Mouse (Mus musculus): ENCODE data around the gene Gm45713.
"Not testable (repeated sequence)": the region's sequence is repeated elsewhere in the genome, so short reads cannot be mapped to it uniquely, and the experiment has no call there.

Gene Gm45713

DNA sequence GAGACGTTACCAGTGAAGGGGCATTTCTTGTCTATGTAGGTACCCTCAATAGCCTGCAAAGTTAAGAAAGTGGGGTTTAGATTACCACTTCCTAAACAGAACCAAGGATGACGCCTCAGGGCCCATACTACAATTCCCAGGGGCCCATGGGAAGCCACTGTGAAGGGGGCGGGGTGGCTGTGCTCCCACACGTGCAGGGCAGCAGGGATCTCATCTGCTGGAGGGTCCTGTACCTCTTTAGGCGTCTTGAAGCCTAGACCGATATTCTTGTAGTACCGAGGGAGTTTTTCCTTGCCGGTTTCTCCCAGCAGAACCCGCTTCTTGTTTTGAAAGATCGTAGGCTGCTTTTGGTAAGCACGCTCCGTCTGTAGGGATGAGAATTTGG lies 12.9 kb downstream of the Gm45713 start:
- DNase-seq (ENCODE audit: low spot score): no peak

DNA sequence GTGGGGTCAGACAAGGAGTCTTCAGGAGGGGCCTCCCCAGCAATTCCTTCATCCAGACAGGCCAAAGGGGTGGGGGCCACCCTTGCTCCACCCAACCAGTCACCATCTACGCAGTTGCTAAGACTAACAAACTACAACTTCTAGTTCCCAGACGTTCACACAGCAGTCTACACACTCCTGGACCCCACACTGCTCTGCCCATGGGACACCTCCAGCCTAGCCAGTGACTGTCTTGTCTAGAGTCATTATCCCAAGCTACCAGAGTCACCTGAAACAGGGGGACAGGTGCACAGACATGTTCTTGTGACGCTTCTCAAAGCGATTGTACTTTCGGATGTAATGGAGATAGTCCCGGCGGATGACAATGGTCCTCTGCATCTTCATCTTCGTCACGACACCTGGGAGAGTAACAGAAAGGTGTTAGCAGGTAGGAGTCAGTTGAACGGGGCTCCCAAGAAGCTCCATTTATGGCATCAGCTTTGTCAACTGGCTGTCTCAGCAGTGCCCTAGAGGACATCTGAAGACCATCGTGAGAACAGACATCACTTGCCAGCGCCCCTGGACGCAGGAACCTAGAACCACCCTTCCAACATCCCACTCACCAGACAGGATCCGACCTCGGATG lies 13.4 kb downstream of the Gm45713 start:
- DNase-seq (ENCODE audit: low spot score): no peak

GRCm38 (mm10) chr7:45121966-45122365 lies 14.1 kb downstream of the Gm45713 start:
- DNase-seq (ENCODE audit: low spot score): no peak

- DNase-seq (ENCODE audit: low spot score): no peak
These were observed 14.6 kb downstream of the Gm45713 start for GRCm38 (mm10) chr7:45121404-45121803.

DNA sequence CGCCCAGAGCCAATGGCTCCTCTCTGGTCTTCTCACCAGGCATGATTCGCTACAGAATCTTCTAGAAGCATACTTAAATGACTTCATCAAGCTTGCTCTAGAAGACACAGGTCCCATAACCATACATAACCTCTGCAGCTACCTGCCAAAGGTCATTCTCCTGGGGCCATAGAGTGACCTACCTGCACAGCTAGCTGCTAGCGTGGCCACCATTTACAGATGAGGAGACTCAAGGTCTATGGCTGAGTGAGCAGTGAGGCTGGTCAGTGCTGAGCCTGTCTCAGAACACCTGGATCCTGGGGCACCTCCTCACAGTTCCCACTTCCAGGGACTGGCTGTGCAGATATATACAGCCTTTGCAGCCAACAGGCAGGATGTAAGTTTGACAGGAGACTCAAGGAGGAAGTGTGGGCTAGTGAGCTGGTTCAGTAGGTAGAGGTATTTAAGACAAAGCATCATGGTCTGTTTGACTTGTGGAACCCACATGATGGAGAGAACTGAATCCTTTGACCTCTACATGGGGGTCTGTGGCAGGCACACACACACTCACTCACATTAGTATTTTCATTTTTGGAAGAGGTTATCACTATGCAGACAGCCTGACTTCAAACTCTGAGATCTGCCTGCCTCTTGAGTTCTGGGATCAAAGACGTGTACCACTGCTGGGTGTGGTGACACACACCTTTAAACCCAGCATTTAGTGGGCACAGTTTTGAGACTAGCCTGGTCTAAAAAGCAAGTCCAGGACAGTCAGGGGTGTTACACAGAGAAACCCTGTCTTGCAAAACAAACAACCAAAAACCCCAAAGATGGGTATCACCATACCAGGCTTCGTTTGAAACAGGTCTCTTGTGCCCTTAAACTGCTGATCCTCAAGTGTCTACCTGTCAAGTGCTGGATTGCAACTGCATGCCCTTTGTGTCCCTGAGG lies 16.0 kb downstream of the Gm45713 start:
- DNase-seq (ENCODE audit: low spot score): no peak

DNA sequence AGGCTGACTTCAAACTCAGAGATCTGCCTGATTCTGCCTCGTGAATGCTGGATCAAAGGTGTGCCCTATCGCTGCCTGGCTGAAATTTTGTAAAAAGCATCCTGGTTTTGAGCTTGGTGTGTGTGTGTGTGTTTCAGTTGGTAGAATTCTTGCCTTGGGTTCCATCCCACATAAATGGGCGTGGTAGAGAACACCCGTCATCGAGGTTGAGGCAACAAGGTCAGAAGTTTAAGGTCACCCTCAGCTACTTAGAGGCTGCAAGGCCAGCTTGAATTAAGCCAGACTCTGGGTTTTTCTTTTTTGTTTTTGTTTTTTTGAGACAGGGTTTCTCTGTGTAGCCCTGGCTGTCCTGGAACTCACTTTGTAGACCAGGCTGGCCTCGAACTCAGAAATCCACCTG lies 17.7 kb downstream of the Gm45713 start:
- no peak for DNase-seq (ENCODE audit: low spot score)

DNA sequence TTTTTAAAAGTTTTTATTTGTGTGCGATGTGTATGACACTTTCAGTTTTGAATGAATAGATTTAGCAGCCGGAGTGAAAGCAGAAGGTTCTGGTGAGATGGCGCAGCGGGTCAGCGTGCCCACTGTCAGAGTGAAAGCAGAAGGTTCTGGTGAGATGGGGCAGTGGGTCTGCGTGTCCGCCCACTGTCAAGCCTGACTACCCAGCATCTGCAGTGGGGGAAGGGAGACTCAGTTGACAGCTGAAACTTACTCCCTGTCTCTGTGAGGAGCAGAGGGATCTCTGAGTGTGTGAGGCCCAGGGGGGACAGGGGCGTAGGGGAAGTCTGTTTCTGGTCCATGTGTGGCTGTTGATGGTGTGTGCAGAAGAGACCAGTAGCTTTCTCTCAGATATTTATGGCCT lies 18.5 kb downstream of the Gm45713 start:
- DNase-seq (ENCODE audit: low spot score): no peak

DNA sequence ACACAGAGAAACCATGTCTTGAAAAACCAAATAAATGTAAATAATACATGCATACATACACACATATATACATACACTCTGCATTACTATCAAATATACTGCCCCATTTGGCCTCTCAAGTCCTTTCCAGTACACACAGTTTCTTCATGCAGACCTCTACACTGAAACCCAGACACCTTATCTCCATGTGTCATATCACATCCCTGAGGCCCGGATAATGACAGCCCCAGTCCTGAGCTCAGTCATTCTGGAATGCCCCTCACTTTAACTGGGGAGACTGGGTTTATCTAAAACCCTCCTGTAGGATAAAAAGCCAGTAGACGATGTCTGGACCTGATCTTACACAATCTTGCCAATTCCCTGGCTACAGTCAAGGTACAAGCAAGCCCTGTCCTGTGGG lies 22.6 kb downstream of the Gm45713 start:
- no peak for DNase-seq (ENCODE audit: low spot score)

- no peak for DNase-seq (ENCODE audit: low spot score)
These were observed 23.5 kb downstream of the Gm45713 start for GRCm38 (mm10) chr7:45112529-45112928.

DNA sequence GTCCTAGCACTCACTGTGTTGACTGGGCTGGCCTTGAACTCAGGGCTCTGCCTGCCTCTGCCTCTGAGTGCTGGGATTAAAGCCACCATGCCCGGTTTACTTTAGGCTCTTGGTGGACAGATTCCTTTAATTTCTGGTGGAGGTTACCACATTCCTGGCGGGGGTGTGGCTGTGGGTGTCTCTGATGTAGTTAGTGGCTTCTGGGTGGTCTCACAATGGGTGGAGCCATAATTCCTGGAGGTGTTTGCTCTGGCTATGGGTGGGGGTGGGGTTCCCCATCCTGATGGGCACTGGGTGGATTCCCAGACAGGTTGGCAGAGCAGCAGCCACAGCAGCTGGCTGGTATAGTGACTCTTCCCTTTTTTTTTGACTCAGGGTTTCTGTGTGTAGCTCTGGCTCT lies 24.1 kb downstream of the Gm45713 start:
- DNase-seq (ENCODE audit: low spot score): no peak

- not testable (repeated sequence) for DNase-seq (ENCODE audit: low spot score)
These were observed 25.9 kb downstream of the Gm45713 start for GRCm38 (mm10) chr7:45110089-45110488.

DNA sequence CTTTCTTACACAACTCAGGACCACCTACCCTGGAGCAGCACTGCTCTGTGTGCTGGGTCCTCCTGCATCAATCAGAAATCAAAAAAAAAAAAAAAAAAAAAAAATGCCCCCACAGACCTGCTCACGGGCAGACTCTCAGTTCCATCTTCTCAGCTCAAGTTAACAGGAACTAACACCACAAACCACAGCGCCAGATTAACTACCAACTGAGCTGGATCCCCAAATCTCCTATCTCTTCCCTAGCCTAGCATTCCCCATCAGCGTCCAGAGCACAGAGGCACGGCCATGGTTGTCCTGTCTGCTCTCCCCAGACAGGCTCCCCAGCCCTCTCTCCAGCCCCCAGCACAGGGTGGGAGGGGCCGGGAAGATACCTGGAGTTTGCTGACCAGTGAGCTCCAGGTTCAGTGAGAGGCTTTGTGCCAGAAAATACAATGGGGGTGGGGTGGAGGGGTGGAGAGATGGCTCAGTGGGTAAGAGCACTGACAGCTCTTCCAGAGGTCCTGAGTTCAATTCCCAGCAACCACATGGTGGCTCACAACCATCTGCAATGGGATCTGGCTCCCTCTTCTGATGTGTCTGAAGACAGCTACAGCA lies 28.9 kb downstream of the Gm45713 start:
- DNase-seq (ENCODE audit: low spot score): no peak

DNA sequence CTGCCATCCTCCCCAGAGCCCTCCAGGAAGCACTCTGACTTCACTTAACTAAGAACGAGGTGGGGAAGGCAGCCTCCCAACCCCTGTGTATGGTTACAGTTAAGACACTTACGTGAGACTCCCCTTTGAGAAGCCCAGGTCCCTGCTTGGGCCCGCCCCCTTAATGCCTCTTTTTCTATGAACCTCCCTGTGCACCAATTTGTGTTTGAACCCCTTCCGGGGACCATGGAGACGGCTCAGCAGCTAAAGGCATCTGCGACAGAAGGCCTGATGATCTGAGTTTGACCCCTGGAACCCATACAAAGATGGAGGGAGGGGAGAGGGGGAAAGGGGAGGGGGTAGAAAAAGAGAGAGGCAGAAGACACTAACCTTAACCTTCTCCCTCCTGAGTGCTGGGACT lies 29.6 kb downstream of the Gm45713 start:
- DNase-seq (ENCODE audit: low spot score): no peak

DNA sequence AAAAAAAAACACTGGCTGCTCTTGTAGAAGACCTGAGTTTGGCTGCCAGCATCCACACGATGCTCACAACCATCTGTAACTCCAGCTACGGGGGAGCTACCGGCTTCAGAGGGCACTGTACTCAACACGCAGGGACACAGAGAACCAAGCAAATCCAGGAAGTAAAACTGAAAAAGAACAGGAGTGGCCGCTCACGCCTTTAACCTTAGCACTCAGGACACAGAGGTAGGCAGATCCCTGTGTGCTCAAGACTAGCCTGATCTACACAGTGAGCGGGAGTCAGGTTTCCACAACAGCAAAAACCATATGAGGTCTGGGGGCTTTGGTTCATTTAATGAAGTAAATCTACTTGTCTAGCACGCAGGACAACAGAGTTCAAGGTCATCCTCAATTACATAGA lies 30.5 kb downstream of the Gm45713 start:
- DNase-seq (ENCODE audit: low spot score): no peak

- no peak for DNase-seq (ENCODE audit: low spot score)
These were observed 31.1 kb downstream of the Gm45713 start for GRCm38 (mm10) chr7:45104941-45105340.

DNA sequence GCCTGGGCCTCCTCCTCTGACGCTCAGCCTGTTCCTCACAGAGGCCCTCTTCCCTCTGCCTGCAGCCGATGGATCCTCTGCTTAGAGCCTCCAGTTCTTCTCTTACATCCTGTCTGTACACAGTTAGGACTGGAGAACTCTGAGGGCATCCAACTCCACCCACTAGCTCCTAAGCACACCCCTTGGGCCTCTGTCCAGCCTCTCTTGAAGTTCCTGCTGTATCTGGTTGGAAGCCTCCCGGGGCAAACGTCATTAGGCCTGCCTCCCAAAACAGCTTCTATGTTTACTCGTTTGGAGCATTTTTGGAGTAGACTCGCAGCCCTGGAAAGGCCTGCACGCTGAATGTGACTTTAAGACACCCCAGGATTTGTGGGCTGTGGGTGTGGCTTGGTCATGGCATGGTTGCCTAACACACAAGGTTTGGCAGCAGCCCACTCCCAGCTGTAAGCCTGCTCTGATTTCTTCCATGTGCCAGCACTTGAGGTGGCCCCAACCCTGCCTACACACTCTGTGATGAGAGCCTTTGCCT lies 32.3 kb downstream of the Gm45713 start, which contains the start of gene Fcgrt:
Gene Fcgrt (minus strand): TSS at position 200 of the 529 bp plus-strand sequence.
- DNase-seq (ENCODE audit: low spot score): peak; percentile 66

DNA sequence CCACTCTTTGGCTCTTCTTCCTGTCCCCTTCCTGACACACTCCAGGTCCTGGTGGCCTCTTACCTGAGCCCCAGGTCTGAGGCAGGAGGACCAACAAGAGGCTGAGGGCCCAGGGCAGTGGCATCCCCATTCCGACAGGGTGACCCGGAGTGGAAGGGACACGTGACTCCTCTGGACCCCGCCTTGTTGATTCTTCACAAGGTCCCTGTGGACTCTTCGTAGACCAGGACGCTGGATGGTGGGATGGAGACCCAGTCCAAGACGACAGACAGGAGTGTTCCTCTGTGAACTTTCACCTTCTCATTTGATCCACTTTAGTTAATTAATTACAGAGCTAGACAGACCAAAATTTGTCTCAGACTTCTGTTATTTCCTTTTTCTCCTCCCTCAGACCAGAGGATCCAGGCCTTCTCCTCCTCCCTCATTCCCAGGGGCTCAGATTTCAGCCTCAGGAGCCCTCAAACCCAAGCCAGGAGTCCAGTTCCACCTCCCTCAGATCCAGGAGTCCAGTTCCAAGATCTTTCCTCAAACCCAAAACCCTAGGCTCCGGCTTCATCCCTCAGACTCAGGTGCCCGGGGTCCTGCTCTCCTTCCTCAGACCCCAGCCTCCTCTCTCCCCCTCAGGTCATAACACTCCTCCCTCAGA lies 33.0 kb downstream of the Gm45713 start:
- DNase-seq (ENCODE audit: low spot score): no peak

DNA sequence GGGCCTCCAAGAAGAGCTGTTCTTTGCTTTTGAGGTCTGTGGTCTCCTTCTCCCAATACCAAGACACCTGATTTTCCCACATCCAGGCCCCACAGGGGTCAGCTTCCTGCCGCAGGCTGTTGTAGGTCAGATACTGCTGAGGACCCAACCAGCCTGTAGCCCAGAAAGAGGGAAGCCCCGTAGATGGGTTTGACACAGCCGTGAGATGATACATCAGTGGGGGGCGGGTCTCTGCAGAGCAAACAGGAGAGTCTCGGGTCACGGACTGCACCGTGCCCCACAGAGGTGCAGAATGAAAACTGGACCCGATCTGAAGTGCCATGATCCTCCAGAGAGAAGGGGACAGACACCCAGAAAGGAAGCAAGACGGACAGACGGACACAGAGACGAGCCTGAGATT lies 33.6 kb downstream of the Gm45713 start:
- DNase-seq (ENCODE audit: low spot score): no peak

- DNase-seq (ENCODE audit: low spot score): no peak
These were observed 36.0 kb downstream of the Gm45713 start for GRCm38 (mm10) chr7:45100046-45100445.

DNA sequence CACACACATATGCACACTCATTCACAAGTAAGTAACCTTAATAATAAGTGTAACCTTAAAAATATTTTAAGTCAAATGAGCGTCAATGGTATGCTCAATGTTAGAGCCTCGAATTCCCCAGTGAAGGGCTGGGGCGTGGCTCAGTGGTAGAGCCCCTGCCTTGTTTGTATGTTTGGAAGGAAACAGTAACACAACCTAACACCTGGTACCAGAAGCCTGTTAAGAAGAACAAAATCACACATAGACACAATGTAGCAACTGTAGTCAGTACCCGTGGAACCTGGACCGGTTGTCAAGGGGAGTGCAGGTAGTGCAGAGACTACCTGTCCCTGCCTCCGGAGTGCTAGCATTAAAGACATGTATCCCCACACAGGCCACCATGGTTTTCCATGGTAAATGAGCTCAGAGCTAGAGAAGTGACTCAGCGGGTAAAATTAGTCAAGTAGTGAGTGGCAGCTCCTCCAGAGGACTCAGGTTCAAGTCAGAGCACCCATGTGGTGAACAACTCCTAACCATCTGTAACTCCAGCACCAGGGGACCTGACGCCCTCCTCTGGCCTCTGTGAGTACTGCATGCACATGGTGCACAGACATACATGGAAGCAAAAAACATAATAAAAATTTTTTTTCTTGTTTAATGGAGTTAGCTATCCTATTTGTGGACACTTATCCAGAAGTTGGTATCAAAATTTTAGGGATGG lies 37.3 kb downstream of the Gm45713 start:
- no peak for DNase-seq (ENCODE audit: low spot score)

- DNase-seq (ENCODE audit: low spot score): no peak
These were observed 38.6 kb downstream of the Gm45713 start for GRCm38 (mm10) chr7:45097479-45097878.

DNA sequence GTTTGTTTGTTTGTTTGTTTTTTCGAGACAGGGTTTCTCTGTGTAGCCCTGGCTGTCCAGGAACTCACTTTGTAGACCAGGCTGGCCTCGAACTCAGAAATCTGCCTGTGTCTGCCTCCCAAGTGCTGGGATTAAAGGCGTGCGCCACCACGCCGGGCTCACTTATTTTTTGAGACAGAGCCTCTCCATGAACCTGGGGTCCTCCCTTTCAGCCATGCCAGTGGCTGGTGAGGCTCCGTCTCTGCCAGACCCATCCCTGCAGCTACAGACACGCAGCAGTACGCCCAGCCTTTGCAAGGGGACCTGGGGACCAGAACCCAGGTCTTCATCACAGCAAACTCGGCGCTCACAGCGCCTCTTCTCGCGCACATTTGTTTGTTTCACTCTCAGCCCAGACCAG lies 40.1 kb downstream of the Gm45713 start:
- DNase-seq (ENCODE audit: low spot score): not testable (repeated sequence)
